Mouse (Mus musculus) thymus, adult 2 months (tissue): ENCODE measurements around the gene Smo.

Experiments
- CTCF ChIP-seq: fragments of 200-500 bp; IDR thresholded peaks from 2 replicates; pipeline ENCODE4 v1.5.1; 2012; ENCODE audit warnings: mild to moderate bottlenecking, control low read depth, low read length, moderate library complexity, borderline replicate concordance; ENCODE audit not compliant: control insufficient read depth, poor library complexity, insufficient read depth; ENCODE audit errors: extremely low read depth
- POLR2A ChIP-seq: fragments of 200-500 bp; IDR thresholded peaks from 2 replicates; pipeline ENCODE4 v1.6.1; 2012; ENCODE audit warnings: mild to moderate bottlenecking, low read length, control low read depth, moderate library complexity; ENCODE audit not compliant: control insufficient read depth, poor library complexity, insufficient read depth; ENCODE audit errors: extremely low read depth

DNA sequence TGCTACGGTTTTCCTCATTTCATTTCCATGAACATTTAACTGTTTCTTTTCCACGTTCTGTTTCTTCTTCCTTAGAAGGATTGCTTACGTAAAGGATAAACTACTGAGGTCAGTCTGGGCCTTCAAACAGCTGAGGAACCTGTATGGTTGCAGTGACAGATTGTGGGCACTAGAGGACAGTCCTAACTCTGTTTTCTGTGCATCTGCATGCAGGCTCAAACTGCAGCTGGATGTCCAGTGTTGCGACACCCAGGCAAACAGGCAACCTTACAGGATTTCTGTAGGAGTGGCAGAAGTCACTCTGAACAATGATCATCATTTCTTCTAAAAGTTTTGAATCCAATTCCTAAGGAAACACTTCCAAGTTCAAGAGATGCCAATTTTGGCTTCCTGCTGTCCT, 27.2 kb downstream of the Smo start:
- TF ChIP-seq CTCF, result no peak
- no peak for TF ChIP-seq POLR2A
